Mouse (Mus musculus): ENCODE measurements around the gene Pafah1b3. TPM values are rescaled to one million over a fixed set of nuclear protein-coding genes. Genes with fewer than 3 reads are reported as not detected.
A peak's percentile ranks its signal among the peaks of the same experiment; 100 is the strongest.
"Not testable (repeated sequence)": the region's sequence is repeated elsewhere in the genome, so short reads cannot be mapped to it uniquely, and the experiment has no call there.

Pafah1b3 gene
- total RNA-seq, 2 experiments from 2014 or later, result 62.9 to 70.0 TPM

- no peak for DNase-seq (ENCODE audit: low spot score in 2 of 2)
Measured at GRCm38 (mm10) chr7:25269545-25270271, 28.1 kb downstream of the Pafah1b3 start.

GRCm38 (mm10) chr7:25269029-25269428, 28.8 kb downstream of the Pafah1b3 start:
- no peak for DNase-seq (ENCODE audit: low spot score in 2 of 2)

GRCm38 (mm10) chr7:25268588-25268987, 29.2 kb downstream of the Pafah1b3 start:
- no peak for DNase-seq (ENCODE audit: low spot score in 2 of 2)

DNA sequence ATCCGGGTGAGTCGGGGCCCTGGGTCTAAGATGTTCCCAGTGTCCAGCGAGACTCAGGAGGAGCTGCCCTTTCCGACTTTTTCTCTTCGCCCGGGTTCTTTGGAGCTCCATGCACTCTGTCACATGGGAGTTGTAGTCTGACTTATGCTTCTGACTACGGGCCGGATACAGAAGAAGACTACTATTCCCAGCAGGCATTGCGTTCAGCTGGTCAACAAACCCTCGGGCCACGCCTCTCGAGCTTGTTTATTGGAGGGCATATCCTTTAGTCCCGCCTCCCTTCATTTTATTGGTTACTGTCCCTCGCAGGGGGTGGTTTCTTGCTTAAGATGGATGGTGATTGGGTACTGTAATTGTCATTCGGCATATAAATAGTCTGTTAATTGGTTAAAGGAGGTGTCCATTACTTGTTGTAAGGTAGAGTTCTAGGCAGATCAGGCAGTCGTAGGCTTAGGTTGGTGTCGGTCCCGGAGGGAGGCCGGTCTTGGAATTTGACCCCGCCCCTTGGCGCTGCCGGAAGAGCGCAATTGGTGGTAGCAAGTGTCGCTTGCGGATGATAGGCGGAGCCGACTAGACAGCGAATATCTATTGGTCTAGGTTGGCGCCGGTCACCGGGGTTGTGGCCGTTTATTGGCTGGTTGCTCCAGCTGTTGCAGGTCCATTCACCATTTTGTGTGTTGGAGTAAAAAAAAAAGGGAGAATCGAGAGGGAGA, 29.9 kb downstream of the Pafah1b3 start:
- DNase-seq (ENCODE audit: low spot score in 2 of 2), result peak; percentile 83 to 92

GRCm38 (mm10) chr7:25267301-25267750, 30.5 kb downstream of the Pafah1b3 start, which contains the start of gene Cic:
TSS of gene Cic (plus strand) at chr7:25267704.
- peak; percentile 82 to 99 for DNase-seq (ENCODE audit: low spot score in 2 of 2)

GRCm38 (mm10) chr7:25266180-25266962, 31.4 kb downstream of the Pafah1b3 start:
- DNase-seq (ENCODE audit: low spot score in 2 of 2), result no peak

- DNase-seq (ENCODE audit: low spot score in 2 of 2), result not testable (repeated sequence)
Measured at GRCm38 (mm10) chr7:25265743-25266142, 32.0 kb downstream of the Pafah1b3 start.

DNA sequence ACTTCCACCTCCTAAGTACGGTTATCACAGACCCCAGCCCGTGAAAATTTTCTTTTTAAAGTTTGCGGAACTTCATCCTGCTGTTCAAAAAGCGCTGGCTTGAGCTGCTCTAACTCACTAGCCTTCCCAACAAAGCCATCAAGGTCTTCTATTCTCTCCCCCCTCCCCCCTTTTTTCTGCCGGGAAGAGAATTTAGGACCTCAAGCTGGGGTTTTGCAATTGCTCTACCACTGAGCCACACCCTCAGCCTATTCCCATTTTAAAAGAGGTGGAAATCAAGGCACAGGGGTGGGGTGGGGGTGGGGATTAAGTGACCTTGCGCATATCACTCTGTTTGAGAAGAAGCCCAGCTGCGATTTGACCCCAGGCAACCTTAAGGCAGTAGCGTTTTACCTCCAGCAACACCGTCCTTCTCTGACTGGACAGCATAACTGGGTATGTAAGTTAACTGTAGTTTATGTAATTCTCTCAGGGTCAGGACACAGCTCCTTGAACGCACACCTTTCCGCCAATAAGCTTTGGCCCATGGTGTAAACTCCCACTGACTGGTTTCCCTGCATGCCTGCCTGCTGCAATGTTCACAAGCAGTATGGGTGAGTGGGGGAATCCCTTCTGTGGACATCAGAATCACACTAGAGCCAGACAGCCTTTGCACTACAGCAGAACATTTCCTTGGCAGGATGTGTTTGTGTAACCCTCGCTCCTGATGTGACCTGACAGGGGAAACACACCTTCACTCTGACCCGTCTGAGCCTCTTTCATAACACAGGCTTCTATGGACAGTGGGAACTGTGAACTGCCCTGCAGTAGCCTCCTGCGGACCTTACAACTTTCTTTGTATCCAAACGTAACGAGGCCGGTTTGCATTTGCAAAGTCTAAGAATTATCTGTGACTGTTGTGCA, 33.6 kb downstream of the Pafah1b3 start:
- no peak for DNase-seq (ENCODE audit: low spot score in 2 of 2)

DNA sequence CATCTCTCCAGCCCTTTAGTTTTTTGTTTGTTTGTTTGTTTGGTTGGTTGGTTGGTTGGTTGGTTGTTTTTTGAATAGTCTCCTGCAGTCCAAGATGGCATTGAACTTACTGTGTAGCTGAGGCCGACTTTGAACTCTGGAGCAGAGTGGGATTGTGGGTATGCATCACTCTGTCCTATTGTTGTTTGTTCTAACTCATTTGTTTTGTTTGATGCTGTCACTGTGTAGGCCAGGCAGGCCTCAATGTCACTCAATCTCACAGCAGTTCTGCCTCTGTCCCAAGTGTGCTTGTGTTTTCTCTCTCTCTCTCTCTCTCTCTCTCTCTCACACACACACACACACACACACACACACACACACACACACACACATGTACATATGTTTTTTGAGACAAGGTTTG, 35.9 kb downstream of the Pafah1b3 start:
- DNase-seq (ENCODE audit: low spot score in 2 of 2), result no peak

GRCm38 (mm10) chr7:25251822-25252221, 46.0 kb downstream of the Pafah1b3 start:
- no peak for DNase-seq (ENCODE audit: low spot score in 2 of 2)

- DNase-seq (ENCODE audit: low spot score in 2 of 2), result peak in 1 of 2 experiments; percentile 42
Measured at GRCm38 (mm10) chr7:25251071-25251791, 46.6 kb downstream of the Pafah1b3 start.

- DNase-seq (ENCODE audit: low spot score in 2 of 2), result peak; percentile 92 to 97
Measured at GRCm38 (mm10) chr7:25250141-25250972, 47.4 kb downstream of the Pafah1b3 start, which contains the start of gene Erf. TSS of gene Erf (minus strand) at chr7:25250761.

DNA sequence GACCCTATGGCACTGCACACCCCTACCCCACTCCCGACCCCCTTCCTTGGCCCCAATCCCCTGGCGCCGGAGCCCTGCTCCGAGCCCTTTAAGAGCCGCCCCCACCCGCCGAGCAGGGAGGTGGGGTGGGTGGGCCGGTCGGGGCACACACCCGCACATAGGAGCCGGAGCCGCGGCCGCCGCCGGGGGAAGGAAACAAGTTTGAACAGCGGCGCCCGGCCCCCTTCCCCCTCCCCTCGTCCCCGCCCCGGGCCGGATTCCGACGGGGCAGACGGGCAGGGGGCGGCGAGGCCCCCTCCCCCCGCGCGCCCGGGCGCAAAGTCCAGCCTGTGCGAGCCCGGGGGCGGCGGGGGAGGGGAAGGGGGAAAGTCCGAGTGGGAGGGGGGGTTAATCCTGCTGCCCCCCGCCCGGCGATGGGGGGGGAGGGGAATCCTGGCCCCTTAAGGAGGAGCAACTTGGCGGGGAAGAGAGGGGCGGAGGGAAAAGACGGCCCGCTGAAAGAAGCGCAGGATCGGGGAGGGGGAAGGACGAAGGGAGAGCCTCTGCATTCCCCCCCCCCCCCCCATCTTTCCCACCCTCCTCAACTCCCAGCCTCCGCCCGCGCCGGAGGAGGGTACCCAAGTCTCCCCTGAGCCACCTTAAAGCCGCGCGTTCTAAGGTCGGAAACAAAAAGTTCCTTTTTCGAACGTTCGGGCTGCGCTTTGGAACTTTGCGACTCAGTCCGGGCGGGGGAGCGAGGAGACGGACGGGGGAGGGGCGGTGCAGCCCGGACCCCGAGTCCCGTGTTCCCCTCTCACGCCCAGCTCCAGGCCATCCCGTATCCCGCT, 48.3 kb downstream of the Pafah1b3 start:
- DNase-seq (ENCODE audit: low spot score in 2 of 2), result peak; percentile 56 to 59

- DNase-seq (ENCODE audit: low spot score in 2 of 2), result no peak
Measured at GRCm38 (mm10) chr7:25248846-25249313, 48.9 kb downstream of the Pafah1b3 start.

DNA sequence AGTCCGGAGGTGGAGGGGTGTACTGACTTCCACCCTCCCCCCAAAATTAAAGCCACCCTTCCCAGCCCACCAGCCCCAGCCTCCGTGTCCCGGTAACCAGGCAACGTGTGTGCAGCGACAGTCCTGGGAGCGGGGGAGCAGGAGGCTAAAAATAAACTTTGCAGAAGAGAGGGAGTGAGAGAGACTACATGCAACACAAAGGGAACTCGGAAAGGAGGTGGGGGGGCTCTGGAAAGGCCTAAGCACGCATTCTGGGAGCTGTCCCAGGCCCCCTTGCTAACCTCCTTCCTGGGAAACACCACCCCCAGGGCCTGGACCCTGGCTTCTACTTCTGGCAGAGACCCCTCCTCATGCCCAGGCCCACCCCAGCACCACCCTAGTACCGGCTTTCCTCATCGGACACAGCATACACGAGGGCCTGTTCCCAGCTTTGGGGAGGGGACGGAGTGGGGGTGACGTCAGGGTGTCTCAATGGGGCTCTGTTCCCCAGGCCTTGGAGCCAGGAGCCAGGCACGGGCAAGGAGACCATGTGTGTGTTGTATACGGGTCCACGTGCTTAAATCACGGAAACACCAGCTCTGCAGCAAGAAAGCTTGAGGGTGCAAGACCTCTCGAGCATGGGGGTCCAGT, 49.7 kb downstream of the Pafah1b3 start:
- no peak for DNase-seq (ENCODE audit: low spot score in 2 of 2)

DNA sequence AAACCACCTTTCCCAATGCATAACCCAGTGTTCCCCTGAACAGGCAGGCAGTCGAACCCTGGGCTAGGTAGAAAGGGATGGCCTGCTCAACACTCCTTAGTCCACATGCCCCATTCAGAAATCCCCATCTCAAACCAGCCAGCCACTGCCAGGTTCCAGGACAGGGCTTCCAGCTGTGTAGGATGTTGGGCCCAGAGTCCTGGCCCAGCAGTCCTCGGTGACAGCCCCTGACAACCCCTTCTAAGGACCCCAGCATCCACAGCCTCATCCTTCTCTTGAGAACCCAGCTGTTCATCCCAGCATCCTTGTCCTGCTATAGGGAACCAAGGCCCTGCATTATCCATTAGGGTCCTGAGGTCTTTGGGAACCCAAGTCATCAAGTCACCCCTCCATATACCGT, 50.3 kb downstream of the Pafah1b3 start:
- no peak for DNase-seq (ENCODE audit: low spot score in 2 of 2)

GRCm38 (mm10) chr7:25246759-25247137, 51.0 kb downstream of the Pafah1b3 start:
- no peak for DNase-seq (ENCODE audit: low spot score in 2 of 2)

Data from adrenal gland, postnatal 4 days (tissue).